ENCODE assay signal across 21 mouse cellular contexts in the genomic region with DNA sequence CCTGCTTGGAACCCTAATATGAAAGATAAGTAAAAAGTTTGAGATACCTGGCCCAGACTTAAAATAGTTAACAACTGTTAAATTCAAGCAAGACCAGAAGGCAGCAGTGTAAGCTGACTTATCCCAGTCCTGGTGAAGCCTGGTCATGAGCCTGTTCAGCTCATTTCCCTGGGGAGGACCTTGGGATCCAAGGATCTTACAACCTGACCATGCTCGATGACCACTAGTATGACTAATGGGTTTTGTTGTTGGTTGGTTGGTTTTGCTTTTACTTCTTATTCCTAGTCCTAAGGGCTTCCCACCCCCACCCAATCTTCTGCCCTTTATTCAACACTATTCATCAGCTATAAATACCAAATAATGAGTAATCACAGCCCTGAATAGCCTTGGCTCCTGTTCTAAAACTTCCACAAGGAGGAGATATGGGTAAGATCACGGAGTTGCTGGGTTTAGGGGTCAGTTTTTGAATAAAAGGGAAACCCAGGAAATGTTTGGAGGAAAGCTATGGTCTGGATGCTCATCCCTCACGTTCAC. TPM values are rescaled to one million over a fixed set of nuclear protein-coding genes. Genes with fewer than 3 reads are reported as not detected.
DNase-seq lines count a peak whose midpoint lies in the region; ATAC-seq and TF ChIP-seq lines count a peak whose summit lies in the region.
"Had no signal": no experiment of that assay in that cellular context is flagged by ENCODE, and none has a peak within 500 bp of the region (broad histone marks: within the 10 kb centered on the region; RNA-seq: fewer than 3 reads in every experiment).

No protein-coding gene starts in this region.

- no peak for ATAC-seq in heart, postnatal 0 days (ENCODE audit: insufficient read depth, low read depth)
- ATAC-seq: CD4-positive, CD25-positive, alpha-beta regulatory T cell, adult 4 months; forebrain, embryonic 16.5 days; hindbrain, postnatal 0 days had no signal

- TF ChIP-seq EP300 in heart, postnatal 0 days (IDR thresholded peaks at IDR 0.05; ENCODE audit: low read depth), result no peak

- WGBS in heart, postnatal 0 days, result 50% methylated on average over 3 of the region's 3 CpGs
- 56% methylated on average over 3 of the region's 3 CpGs for WGBS in olfactory bulb, adult 2 months

- H3K4me3 ChIP-seq in heart, postnatal 0 days (ENCODE audit: low read depth, low read length), result no peak overlapping the region
- no peak overlapping the region for H3K4me3 ChIP-seq in olfactory bulb, adult 2 months (ENCODE audit: insufficient read depth, low read depth, low read length)
- H3K4me3 ChIP-seq: embryonic facial prominence, embryonic 12.5 days; forebrain, embryonic 12.5 days; heart, embryonic 13.5 days; hindbrain, embryonic 13.5 days had no signal

- TF ChIP-seq POLR2A in olfactory bulb, adult 2 months (IDR thresholded peaks at IDR 0.05; ENCODE audit: insufficient read depth, low read depth, low read length), result no peak

- no peaks in the 10 kb centered on the region for H3K9me3 ChIP-seq in heart, postnatal 0 days (replicated peaks; ENCODE audit: control insufficient read depth, low read length)
- H3K9me3 ChIP-seq: embryonic facial prominence, embryonic 12.5 days; forebrain, embryonic 12.5 days; hindbrain, embryonic 13.5 days had no signal

- H3K9ac ChIP-seq in heart, postnatal 0 days (replicated peaks; ENCODE audit: low read depth, low read length), result no peak overlapping the region
- H3K9ac ChIP-seq: embryonic facial prominence, embryonic 12.5 days; forebrain, embryonic 12.5 days; heart, embryonic 13.5 days; hindbrain, embryonic 13.5 days had no signal

- H3K4me1 ChIP-seq in heart, postnatal 0 days (ENCODE audit: control insufficient read depth, insufficient read depth), result peaks cover 8% of the 10 kb centered on the region; the same call in 1 of the 2 replicates
- peaks cover 5% of the 10 kb centered on the region for H3K4me1 ChIP-seq in olfactory bulb, adult 2 months (ENCODE audit: control insufficient read depth, insufficient read depth, low read length)

- no peak for TF ChIP-seq CTCF in heart, postnatal 0 days (IDR thresholded peaks at IDR 0.05; ENCODE audit: low read depth)
- TF ChIP-seq CTCF in olfactory bulb, adult 2 months (IDR thresholded peaks at IDR 0.05; ENCODE audit: insufficient read depth, low read depth, low read length), result no peak

- peaks cover 7% of the 10 kb centered on the region; the same call in 1 of the 2 replicates for H3K27me3 ChIP-seq in heart, postnatal 0 days (ENCODE audit: control insufficient read depth, insufficient read depth, low read length)
- H3K27me3 ChIP-seq: embryonic facial prominence, embryonic 12.5 days had no signal

- no peaks in the 10 kb centered on the region for H3K36me3 ChIP-seq in heart, postnatal 0 days (replicated peaks; ENCODE audit: control insufficient read depth, insufficient read depth, low read length)
- H3K36me3 ChIP-seq: embryonic facial prominence, embryonic 12.5 days; forebrain, embryonic 12.5 days; G1E; heart, embryonic 13.5 days; hindbrain, embryonic 13.5 days had no signal

- DNase-seq in adrenal gland, adult 2 months, result peak; percentile 73
- no peak for DNase-seq in adrenal gland, adult 18-20 months (ENCODE audit: low spot score in 2 of 2)
- DNase-seq in heart, postnatal 0 days (ENCODE audit: low spot score), result peak; percentile 17
- no peak for DNase-seq in heart, adult 18-20 months
- peak; percentile 52 for DNase-seq in adrenal gland, postnatal 14 days
- no peak for DNase-seq in embryo, embryonic 10 days (ENCODE audit: low spot score)
- DNase-seq in B cell, adult 2 months, result no peak
- DNase-seq: cerebellum, adult 2 months; cerebellum, postnatal 14 days; gastrocnemius, postnatal 14 days; heart, postnatal 10 days; kidney, adult 11 months had no signal

- H3K27ac ChIP-seq in heart, postnatal 0 days (ENCODE audit: low read depth), result no peak overlapping the region
- H3K27ac ChIP-seq in olfactory bulb, adult 2 months (ENCODE audit: insufficient read depth, low read depth, low read length), result 0 out of 2 replicates have a peak overlapping the region, but pooled peaks have one; percentile 12
- H3K27ac ChIP-seq: embryonic facial prominence, embryonic 12.5 days; forebrain, embryonic 12.5 days; heart, embryonic 13.5 days; hindbrain, embryonic 13.5 days; hindbrain, postnatal 0 days had no signal

- no peak overlapping the region for H3K4me2 ChIP-seq in heart, postnatal 0 days (ENCODE audit: low read depth, low read length)
- H3K4me2 ChIP-seq: embryonic facial prominence, embryonic 12.5 days; forebrain, embryonic 12.5 days; heart, embryonic 13.5 days; hindbrain, embryonic 13.5 days had no signal

RNA-seq across cellular contexts. Expression of gene Fzd7, which starts 38.0 kb away (rescaled TPM):
- total RNA-seq in adrenal gland, adult 2 months (2021), result 10 to 100 TPM in 1 of 2 experiments, 1 to 10 TPM in 1; 9.9 to 16.7 TPM
- 20.1 and 22.0 TPM in 2 replicates for polyA plus RNA-seq in adrenal gland, adult 2 months (2012; rRNA removed)
- total RNA-seq in adrenal gland, adult 18-20 months (2021), result 10 to 100 TPM in 1 of 2 experiments, 1 to 10 TPM in 1; 9.9 to 15.2 TPM
- total RNA-seq in heart, postnatal 0 days (2014; rRNA removed; ENCODE audit: low replicate concordance), result 7.5 and 9.0 TPM in 2 replicates
- polyA plus RNA-seq in heart, postnatal 0 days (2015; fragmentation: Nextera tagmentation; extraction: Ambion mirVana), result 1.0 and 1.3 TPM in 2 replicates
- total RNA-seq in heart, adult 18-20 months (2021), result 1 to 10 TPM; 5.3 to 6.2 TPM
- 13.7 and 13.9 TPM in 2 replicates for total RNA-seq in adrenal gland, postnatal 14 days (2021)
- not detected in 2 replicates for polyA plus RNA-seq in olfactory bulb, adult 2 months (2012; ENCODE audit: insufficient read depth, insufficient read length, low replicate concordance, missing spikeins)
- polyA plus RNA-seq: CD4-positive, CD25-positive, alpha-beta regulatory T cell, adult 4 months had no signal

Comparison
In these comparisons a context has a peak if more than half of its experiments do, and no peak if none do; other contexts are left out.
1. DNase-seq: peak in adrenal gland, adult 2 months (single experiment), heart, postnatal 0 days (single experiment) and adrenal gland, postnatal 14 days (single experiment); none in adrenal gland, adult 18-20 months (0 of 2), heart, adult 18-20 months (0 of 2), embryo, embryonic 10 days (single experiment) and B cell, adult 2 months (0 of 2).